Mouse (Mus musculus) mouse trophoblast stem cell (cell line): ENCODE data around the gene Zfp286.

ENCODE experiments used
- in situ Hi-C, 2 experiments: fragments of 300-500 bp; cut with MseI, MboI; formaldehyde crosslinking; loops; 2 replicates in 1 of 2; 3 replicates in 1 of 2; pipeline ENCODE4 v1.15.1; 2025

Zfp286 gene

GRCm38 (mm10) chr11:62788935-62789616, at the start of gene Zfp286:
Gene Zfp286, minus strand, starts transcription at chr11:62789462.
- in situ Hi-C loops = no loop called here

DNA sequence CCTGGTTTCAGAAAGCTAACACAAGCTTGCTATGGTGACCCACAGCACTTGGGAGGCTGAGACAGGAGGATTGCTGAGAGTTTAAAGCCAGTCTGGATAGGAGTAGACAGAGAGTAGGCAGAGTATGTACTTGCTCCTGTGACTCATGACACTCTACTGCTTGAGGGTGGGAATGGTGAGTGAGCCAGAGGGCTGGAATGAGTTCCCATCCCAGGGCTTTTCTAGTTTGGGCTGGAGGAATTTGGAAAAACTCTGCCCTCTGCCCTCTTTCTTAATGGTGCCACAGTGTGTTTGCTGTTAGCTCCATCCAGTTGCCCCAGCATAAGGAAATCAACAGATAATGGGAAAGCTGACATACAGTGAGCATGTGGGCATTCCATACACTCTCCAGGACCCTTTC, 42.6 kb upstream of the Zfp286 start:
- in situ Hi-C loops = no loop called here

DNA sequence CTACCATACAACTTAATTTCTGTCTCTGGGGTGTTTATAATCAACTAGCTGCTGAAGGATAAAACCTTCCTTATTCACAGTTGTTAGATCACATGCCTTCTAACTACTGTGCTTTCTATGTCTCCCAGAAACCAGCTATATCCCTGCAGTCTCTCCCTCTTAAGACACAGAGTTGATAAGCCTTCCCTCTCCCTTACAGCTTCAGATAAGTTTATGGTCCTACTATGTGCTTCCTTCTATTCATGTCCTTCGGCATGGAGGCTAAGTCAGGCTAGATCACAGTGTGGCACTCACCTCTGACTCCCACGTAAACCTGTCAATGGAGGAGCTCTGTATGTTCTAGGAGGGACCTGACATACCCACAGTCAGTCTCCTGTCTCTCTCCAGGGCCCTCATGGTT, 41.1 kb upstream of the Zfp286 start:
- in situ Hi-C loops = no loop called here

- in situ Hi-C loops = no loop called here
These were observed 38.6 kb upstream of the Zfp286 start for GRCm38 (mm10) chr11:62827911-62828310.

DNA sequence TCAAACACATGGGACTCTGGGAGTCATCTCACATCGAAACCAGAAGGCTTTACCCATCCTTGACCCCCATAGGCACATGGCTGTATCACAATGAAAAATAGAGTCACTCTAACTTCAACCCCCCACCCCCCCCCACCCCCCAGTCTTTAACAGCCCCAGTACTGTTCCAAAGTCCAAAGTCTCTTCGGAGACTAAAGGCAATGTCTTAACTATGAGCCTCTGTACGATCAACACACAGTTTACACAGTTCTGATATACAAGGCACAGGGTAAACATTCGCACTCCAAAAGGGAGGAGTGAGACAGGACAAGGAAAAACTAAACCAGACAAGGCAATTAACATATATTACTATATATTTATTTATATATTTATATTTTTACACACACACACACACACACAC, 37.9 kb upstream of the Zfp286 start:
- in situ Hi-C loops = no loop called here

DNA sequence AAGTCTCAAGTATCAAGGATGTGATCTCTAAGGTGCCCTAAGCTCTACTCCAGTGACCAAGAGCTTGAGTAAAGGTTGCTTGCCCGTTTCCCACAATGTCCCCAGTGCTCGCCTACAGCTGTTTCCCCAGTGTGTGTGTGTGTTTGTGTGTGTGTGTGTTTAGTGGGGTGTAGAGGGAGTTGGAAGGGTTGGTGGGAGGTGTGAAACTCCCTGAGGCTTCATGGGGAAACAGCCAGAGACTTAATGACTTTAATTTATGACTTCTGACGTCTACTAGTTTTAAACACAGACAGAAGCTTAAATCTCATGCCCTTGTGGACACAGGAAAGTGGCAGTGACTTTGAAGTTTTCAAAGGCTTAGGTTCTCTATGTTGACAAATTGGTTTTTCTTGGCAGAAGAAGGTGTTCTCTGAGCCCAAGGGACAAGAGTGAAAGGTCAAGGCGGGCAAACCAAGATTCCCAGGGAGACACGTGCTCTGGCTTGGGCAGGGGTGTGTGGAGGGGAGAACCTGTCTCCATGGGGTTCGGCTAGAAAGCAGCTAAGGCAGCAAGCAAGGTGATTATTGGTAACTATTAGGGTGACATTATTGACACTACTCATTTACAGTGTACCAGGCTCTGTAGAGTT, 37.0 kb upstream of the Zfp286 start:
- in situ Hi-C loops = no loop called here

GRCm38 (mm10) chr11:62825222-62826105, 36.2 kb upstream of the Zfp286 start:
- in situ Hi-C loops = no loop called here

GRCm38 (mm10) chr11:62824211-62824610, 34.9 kb upstream of the Zfp286 start:
- in situ Hi-C loops = no loop called here

- in situ Hi-C loops = no loop called here
These were observed 32.6 kb upstream of the Zfp286 start for GRCm38 (mm10) chr11:62821893-62822292.

DNA sequence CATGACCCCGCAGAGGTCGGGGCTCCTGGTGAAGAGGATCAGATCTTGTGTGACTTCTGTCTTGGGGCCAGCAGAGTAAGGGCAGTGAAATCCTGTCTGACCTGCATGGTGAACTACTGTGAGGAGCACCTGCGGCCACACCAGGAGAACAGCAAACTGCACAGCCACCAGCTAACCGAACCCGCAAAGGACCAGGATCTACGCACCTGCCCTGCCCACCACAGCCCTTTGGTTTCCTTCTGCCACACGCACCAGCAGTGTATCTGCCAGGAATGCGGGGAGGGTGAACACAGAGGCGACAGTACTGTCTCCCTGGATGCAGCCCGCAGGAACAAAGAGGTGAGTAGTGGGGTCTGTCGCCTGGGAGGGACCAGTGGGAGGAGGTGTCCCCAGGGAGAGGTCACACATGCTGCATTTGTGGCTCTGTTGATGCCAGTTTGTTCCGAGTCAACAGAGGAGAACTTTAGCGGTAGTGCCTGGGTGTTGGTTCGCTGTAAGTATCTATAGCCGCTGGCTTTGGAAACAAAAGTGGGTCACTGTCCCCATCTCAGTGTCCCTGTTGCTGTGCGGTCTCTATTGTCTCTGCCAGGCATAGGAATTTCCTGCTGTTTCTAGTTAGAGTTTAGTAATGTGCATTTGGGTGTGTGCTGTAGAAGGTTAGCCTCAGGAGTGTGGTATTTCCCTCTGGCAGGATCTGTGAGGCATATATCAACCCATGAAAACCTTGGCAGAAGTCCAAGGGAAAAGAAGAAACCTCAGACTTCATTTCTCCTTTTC, 31.6 kb upstream of the Zfp286 start:
- in situ Hi-C loops = no loop called here

DNA sequence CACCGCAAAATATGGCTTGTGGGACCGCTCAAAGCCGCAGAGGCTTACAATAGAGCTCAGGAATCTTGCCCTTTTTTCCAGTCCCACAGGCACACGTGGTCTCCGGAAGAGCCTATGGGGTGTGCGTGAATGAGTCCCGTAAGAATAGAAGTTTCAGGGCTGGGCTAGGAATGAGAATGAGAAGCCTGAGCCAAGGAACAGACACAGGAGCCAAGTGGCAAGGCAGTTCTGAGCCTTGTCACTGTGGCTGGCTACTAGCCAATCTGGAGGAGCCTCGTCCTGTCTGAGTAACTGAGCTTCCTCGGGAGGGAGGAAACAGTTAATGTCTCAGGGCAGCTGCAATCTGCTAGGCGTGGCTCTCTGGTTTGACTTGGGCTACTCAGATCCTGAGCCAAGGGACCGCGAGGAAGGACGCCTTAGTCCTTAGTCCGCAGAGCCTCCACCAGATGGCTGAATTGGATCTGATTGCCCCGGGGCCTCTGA, 30.8 kb upstream of the Zfp286 start, which contains the start of gene Trim16:
Gene Trim16, plus strand, starts transcription at position 173 of the 483 bp plus-strand sequence.
- in situ Hi-C loops = no loop called here

- in situ Hi-C loops = no loop called here
These were observed 29.9 kb upstream of the Zfp286 start for GRCm38 (mm10) chr11:62819059-62819686.

GRCm38 (mm10) chr11:62816591-62816990, 27.3 kb upstream of the Zfp286 start:
- in situ Hi-C loops = no loop called here

- in situ Hi-C loops = no loop called here
These were observed 26.2 kb upstream of the Zfp286 start for GRCm38 (mm10) chr11:62815438-62815837.

- in situ Hi-C loops = no loop called here
These were observed 25.4 kb upstream of the Zfp286 start for GRCm38 (mm10) chr11:62814625-62815024.

DNA sequence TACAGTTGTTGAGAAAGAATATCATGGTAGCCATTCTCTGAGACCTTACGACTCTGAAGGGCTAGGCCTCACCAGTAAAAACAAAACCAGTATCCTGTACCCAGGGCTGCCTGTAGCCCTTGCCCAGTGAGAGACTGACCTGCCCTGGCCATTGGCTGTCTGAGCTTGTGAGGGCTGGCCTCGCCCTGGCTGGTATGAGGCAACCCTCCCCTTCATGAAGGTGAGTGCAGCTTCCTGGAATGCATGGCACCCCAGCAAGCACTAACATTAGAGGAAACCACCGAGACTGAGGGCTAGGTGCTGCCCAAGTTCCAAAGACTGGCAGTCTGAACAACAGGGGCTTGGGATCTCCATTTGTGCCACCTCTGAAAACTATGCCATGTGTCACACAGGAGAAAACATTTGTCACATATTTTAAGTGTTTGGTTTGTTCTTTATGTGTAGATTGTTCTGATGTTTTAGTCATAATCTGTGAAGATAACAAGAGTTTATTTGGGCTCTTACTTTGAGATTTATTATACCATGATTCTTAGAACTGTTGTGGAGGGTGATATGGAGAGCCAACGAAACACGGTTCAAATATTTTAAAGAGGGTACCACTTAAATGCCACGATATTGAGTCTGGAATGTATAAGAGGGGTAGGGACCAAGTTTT, 24.8 kb upstream of the Zfp286 start:
- in situ Hi-C loops = no loop called here

DNA sequence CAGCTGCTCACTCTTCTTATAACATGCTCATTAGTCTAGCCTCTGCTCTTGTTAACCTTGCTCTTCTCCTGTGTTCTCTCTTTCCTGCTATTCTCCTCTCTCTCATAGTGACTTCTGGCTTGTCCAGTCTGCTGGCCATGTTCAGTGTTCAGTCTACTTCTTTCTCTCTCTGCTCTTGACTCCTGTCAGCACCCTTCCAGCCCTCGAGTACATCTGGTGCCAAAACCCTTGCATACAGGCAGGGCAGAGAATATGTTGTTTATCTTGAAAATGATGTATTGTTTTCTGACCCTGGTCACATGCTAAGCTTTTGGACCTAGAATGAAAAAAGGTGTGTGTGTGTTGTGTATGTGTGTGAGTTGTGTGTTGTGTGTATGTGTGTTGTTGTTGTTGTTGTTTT, 24.2 kb upstream of the Zfp286 start:
- in situ Hi-C loops = no loop called here

- in situ Hi-C loops = no loop called here
These were observed 23.0 kb upstream of the Zfp286 start for GRCm38 (mm10) chr11:62812268-62812667.

DNA sequence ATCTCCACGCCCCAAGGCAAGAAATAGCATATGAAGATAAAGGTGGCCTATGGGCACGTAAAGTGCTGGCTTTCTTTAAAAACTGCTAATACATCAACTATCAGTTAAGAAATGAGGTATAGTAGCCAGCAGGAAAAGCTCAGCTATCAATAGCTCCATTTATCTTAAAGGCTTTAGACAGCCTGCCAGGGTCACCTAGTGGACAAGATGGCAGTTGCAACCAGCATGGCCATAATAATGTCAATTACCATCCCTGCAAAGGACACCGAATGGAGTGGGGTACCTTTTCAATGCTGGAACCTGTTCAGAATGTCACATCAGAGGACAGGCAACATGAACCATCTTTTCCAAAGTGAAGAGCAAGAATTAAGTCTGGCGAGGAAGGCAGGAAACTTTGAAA, 19.9 kb upstream of the Zfp286 start:
- in situ Hi-C loops = no loop called here

DNA sequence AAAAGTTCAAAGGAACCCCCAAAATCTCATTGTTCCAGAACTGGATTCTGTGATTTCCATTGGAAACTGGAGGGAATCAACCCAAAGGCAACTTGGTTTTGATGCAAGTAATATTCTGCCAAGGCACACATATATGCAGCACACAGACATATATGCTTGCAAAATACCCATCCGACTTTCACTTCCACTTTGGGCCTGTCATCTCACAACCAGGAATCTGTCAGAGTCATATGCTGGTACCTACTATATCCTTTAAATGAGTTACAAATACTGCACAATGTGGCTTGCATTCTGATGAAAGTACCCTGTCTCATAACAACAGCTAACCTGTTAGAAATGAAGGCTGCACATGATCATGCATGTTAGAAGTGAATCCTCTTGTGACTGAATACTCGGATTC, 18.7 kb upstream of the Zfp286 start:
- in situ Hi-C loops = no loop called here

GRCm38 (mm10) chr11:62804119-62804518, 14.9 kb upstream of the Zfp286 start:
- in situ Hi-C loops = no loop called here
